Mouse (Mus musculus): ENCODE results near the gene Pitx1.

The Pitx1 gene

DNA sequence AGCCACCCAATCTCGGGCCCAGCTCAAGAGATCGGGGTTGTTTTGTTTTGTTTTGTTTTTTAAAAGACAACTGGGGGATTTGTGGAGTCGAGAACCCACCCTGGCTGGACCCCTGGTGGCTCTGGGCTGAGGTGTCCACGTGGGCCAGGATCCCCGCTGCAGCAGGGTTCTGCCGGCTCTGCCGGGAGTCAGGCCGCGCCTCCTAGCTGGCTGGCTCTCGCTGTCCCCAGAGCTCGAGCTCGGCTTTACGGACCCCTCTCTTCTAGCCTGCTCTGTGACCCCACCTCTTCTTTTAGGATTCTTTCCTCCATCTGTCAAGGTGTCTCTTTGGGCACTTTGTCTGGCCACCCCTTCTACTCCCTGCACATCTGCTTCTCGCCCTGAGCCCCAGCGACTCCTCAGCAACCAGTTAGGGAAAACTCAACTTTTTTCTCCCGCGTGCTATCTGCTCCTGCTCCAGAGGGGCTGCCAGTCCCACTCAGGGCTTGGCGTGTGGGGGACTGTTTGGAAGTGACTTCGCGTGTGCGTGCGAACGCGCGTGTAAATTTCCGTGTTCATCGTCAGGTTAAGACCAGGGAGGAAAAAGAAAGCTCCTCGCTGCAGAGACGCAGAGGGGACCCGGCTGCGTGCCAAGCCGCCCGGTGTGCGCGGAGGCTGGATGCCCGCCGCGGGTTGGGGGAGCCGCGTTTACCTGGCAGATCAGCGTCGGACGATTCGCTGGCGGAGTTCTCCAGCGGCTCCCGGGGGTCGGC, 5.7 kb downstream of the Pitx1 start:
- no peak for DNase-seq

DNA sequence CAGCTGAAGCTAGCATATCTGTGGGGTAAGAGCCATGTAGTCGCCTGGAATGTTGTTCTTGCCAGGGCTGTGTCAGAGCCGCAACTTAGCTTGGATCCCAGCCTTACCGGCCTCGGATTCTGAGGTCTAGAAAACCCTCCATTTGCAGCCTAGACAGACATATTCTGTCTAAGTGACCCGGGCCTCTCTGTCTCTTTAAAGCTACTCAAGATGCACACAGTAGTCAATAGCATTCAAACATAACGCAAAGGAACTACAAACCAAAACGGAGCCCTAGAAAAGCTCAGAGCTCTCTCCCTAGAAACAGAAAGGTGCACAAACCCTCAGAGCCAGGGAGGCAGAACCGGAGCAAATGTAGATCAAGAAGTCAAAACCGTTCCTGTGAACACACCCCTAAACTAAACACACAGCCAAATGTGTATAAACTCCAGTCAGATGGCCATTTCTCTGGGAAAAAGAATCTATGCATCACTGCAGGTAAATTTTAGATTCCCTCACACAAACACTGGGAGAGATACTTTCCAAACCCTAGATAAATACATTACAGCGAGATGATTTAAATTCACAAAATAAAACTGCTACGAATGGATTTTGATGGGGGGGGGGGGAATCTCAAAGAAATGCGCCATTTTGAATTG, 6.9 kb downstream of the Pitx1 start:
- no peak for DNase-seq

DNA sequence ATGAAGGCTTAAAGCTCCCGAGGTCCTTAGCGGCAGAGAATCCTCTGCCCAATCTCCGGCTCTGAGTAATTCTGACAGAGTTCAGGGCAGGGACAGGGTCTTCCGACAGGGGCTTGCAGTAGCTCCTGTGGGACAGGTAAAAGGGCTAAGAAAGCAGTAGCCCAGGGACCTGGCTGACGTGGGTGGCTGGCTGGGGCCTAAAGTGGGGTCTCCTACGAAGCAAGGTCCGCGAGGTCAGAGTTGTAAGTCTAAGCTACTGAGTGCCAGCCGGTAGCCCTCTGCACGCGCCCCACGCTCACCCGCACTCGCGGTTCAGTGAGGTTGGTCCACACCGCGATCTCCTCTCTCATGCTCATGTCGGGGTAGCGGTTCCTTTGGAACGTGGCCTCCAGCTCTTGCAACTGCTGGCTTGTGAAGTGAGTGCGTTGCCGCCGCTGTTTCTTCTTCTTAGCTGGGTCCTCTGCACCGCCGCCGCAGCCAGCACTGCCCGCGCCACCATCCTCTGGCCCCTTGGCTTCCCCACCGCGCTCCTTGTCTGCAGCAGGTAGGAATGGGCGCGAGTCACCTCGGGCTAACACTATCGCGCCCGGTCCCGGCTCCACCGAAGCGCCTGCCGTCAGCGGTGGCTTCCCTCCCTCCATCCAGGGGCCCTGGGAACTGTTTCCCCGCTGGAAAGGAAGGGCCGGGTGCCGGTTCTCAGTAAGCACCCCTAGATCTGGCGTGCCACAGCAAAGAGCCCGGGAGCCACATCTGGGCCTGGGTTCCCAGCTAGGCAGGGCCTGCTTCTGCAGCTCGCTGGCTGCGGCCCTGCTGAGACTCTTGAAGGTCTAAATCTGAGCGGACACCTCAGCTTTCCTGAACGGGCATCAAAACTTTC, 7.6 kb downstream of the Pitx1 start:
- DNase-seq, result no peak

DNA sequence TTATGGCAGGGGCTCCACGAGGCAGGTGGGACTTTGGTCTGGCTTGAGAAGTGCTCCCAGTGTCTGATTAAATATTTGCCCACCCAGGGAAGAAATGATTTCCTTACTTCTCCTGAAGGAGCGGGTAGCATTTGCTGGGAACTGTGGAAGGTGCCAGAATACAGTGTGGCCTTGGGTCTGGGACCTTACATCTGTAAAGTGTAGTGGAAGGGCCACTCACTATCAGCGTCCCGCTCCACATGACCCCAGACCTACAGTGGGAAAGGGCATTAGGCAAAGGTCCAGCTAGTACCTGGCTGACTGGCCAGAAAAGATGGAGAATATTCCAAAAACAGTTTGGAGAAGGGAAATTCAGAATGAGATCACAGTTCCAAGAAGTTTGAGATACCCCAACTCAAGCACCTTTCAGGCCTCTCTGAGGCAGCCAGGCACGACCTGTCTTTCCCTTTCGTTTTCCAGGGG, 8.3 kb downstream of the Pitx1 start:
- no peak for DNase-seq

DNA sequence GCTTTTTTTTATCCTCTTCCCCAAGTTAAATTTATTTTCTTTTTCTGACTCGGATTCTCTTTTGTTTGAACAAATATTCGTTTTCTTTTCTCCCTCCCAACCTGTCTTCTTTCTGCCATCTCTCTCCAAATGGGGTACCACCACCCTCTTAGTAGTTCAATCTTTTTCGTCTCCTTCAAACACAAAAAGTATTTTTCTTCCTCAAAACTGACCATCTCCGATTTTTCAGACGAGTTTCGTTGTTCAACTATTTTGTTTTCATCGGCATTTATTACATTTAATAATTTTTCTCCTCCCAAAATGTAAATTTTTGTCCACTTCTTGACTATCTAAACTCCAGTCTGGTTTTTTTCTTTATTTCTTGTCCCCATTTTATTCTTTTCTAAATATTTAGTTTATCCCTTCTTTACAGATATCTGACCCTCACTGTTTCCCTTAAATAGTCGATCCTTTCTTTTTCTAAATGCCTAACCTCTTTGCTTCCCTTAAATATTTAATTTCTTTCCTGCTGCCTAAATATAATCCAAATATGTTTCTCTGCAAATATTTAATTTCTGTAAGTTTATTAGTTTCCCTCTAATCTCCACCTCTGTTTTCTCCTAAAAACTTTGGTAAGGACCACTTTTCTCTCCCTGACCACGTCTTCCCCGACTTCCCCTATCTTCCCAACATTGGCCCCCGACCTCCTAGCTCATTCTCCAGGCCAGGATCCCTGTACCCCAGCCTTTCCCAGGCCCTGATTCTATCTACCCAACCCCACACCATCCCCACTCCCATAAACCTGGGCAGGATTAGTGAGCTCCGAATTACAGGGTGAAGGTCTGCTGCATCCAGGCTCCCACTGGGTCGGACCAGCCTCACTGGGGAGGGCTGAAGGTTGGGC, 9.0 kb downstream of the Pitx1 start:
- DNase-seq, result no peak

DNA sequence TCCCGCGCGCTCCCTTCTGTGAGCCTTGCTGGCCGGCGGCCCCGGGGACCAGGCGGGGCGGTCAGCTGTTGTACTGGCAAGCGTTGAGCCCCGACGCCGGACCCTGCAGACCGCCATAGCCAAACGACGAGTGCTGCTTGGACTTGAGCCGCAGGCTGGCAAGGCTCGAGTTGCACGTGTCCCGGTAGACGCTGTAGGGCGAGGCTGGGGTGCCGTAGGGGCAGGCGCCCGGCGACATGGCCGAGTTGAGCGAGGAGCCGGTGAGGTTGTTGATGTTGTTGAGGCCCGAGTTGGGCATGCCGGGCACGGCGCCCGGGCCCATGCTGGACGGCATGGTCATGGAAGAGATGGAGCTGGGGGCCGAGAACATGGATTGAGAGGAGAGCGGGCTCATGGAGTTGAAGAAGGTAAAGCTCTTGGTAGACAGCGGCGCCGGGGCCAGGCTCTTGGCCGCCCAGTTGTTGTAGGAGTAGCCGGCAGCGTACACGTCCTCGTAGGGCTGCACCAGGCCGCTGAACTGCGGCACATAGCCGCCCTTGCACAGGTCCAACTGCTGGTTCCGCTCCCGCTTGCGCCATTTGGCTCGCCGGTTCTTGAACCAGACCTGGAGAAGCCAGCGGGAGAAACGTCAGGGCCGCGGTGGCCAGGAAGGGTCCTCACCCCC, 9.9 kb downstream of the Pitx1 start:
- DNase-seq, result no peak

DNA sequence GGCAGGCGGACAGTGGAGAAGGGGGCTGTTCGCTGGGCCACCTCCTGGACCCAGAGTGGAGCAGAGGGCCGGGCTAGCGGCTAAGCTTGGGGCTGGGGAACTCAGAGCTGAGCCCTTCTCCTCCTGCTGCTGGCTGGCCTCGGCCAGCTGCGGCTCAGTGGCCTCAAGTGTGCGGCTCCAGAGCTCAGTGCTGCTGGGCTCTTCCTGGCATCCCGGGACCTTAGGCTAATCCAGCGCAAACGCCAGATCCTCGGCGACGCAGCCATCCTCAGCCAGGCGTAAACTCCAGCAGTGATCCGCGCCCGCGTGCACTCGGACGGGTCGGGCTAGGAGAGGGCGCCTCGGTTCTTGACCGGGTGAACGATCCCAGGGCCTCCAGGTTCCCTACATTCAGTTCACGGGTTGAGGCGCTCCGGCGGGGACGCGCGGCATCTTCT, 10.7 kb downstream of the Pitx1 start:
- DNase-seq, result no peak

DNA sequence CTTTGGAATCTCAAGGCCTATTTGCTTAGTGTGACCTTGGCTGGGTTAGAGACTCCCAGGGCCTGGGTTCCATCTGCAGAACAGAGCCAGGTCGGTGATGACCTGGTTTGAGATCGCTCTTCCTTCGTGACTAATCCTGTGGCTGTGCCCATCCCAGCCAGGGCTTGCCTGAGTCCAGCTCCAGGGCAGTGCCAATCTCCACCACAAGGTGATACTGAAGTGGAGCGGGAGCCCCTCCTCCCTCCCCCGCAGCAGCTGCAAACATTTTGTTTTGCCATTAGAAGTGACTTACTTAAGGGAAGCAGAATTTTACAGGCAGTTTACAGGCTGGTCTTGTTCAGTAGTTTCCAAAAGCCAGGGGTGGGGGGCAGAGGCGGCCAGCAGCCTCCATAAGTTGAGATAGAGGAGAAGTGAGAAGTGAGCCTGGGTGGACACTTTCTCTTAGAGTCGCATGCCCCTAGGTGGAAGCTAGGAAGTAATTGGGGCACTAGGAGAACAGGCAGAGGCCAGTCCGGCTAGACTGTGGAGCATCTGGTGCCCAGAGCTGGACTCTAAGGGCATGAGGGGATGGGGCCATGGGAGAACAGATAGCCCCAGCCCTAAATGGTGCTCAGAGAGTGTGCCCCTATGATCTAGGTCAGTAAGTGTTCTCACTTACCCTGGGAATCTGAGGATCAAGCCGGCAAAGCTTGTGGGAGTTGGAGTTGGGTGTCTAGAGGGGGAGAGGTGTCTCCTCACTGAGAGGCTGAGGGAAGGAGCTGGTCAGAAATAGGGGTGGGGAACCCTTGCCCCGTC, 11.6 kb downstream of the Pitx1 start:
- DNase-seq, result no peak

DNA sequence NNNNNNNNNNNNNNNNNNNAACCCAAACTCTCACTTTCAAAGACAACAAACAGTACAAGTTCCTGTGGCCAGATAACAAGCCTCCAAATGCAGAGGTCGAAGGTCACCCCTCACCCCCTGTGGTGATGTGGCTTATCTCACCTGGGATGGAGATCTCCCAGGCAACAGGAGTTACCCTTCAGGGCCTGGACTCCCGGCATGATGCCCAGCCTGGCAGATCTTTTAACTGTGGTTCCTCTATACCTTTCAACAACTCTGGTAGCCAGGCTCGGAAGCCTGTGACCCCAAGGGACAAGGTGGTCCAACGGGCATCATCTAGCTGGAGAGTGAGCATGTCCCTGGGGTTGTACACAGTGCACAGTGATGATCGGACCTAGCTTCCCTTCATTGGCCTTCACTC, 13.5 kb downstream of the Pitx1 start:
- no peak for DNase-seq

DNA sequence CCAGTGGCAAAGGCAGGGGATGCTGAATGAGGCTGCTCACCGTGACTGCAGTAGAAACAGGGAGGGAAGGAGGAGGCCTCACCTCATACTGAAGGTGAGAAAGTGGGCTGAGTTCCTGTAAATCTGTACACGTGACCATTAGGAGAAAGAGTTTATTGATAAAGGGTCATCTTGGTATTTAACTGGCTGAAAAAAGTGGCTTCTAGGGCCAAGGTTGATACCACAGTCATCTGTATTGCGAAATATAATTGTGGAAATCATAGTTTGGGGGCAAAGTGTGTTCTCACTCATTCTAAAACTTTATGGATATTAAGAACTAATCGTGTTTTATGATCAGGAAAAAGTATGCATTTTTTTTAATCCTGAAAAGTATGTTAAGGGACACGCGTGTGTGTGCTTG, 21.2 kb downstream of the Pitx1 start:
- DNase-seq, result no peak

DNA sequence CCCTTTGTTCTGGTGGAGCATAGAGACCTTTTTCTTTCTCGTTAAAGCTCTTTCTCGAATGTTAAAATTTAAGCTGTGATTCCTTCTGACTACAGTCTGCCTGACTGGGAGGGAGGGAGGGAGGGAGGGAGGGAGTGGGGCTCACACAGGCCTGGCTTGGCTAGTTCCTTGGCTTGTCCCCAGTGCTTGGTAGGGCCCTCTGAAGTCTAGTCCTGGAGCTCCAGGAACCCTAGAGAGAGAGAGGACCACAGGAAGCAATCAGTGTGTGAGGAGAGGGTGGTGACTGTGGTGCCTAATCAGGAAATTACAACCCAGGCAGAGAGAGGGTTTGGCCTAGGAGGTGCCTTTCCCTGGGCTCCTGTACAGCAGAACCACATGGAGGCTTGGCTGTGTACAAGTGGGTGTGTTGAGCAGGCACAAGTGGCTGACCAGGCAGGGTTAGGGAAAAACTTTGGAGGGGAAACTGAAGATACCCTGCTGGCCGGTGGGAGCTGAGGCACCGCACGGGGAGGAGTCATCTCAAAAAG, 22.4 kb downstream of the Pitx1 start:
- DNase-seq, result no peak

DNA sequence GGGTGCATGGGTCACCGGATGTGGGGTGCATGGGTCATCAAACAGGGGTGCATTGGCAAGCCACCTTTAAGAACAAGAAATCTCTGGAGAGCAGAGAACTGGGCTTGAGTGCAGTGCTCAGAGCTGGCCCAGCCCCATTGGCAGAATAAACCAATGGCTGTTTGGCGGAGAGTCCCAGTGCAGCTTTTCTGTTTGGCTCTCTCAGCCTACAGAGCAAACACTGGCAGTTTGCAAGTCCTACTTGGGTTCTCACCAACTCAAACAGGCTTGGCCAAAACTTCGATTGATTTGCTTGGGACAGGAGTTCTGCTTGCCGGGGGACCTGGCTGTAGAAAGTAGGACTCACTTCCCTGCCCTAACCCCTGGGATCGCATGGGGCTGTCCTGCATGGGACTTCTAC, 25.0 kb downstream of the Pitx1 start:
- DNase-seq, result no peak

DNA sequence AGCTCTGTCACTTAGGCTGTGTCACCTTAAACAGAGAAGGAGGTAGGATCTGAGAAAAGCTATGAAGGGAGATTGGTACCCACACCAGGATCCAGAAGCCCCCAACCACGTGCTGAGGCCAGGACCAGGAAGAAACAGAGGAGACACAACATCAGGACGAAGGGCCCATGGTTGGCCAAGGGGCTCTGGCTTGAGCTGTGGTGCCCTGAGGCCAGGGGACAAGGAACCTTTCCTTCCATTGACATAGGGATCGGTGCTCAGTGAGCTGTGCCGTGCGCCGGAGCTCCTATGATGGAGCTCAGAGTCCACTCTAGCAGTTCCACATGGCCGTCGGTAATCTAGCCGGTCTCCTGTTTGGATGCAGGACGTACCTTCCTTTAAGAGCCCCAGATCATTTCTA, 26.3 kb downstream of the Pitx1 start:
- DNase-seq, result no peak

DNA sequence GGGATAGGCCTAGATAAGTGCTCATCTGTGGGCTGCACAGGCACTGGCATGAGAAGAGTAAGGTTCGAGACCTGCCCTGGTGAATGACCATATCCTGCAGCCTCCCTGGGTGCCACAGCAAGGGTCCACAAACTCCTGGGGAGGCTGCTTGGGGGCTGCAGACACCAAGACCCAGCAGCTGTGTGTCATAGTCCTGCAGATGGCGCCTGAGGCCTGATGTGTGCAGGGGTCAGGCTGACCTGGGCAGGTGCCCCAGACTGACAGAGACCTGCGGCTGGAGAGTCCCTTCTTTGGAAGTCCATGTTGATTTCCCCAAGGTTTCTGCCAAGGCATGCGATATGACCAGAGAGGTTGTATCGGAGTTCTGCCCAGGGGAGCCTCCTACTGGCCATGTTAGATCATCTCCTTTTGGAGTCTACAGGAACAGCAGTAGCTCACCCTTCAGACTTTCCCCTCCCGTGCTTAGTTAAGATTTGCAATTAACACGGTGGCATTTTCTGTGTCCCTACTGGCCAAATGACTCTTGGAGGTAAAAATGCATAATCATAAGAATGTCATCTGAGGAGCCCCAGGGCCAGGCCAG, 26.9 kb downstream of the Pitx1 start:
- no peak for DNase-seq

DNA sequence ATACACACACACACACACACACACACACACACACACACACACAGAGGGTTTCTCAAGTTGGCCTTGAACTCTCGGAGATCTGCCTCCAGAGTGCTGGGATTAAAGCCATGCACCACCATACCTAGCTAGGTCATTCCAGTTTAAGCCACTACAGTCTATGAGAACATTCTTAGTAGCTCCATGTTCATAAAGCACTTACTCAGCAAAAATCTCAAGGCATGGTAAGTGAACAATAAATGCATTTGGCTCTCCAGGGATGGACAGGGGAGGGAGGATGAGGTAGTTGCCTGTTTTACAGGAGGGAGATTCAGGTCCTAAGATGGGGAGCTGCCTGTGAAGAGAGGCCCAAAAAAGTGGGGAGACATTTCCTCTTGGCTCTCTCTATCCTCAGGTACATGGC, 32.0 kb downstream of the Pitx1 start:
- no peak for DNase-seq

DNA sequence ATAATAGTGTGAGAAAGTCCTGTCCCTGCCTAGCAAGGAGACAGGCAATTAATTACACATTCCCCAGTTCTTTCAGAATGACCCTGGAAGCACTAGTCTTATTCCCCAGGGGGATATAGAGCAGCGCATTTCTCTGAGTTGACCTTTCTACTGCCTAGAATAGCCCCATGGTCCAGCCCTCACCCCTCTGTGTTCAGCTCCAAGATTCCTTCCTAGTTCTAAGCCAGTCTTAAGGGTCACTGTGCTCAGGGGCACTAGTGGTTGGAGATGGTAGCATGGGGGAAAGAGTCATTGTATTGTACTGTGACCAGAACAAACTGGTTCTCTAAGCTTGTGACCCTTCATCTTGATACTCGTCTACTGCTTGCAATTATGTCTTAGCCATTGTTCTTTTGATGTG, 34.7 kb downstream of the Pitx1 start:
- DNase-seq, result no peak

DNA sequence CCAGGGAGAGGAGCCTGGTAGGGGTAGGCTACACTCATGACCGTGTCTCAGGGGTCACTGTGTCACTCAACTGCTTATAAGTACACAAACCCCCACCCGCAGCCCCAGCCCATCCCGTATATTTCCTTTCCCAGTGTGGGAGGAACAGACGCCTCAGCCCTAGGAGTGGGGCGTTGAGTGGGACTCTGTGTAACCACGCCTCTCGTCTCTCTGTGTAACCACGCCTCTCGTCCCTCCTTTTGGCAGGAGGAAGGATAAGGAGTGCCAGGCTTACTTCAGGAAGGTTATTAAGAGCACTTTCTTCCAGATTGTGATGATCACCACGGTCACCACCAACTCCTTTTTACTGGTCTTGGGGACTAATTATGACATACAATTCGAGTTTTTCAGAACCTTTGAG, 49.9 kb downstream of the Pitx1 start:
- DNase-seq, result no peak

DNA sequence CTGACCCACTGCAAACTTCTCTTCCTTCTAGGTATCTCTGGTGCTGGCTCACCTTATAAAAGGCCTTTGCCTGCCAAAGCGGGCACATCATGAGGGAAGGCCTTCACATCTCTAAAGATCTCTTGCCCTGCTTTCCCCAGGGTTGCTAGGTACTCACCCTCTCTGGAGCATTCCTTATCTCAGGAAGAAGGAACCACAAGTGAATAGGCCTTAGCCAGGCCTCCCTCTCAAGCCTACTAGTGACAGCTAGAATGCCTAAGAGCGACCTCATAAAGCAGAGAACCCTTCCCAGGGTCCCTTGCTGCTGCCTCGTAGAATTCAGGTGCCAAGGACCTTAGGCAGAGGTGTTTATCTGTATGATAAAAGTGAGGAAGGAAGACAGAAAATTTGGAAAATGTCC, 51.7 kb downstream of the Pitx1 start, which contains the start of gene Catsper3:
TSS of gene Catsper3 (plus strand) at position 301 of the 400 bp plus-strand sequence.
- DNase-seq, result no peak

DNA sequence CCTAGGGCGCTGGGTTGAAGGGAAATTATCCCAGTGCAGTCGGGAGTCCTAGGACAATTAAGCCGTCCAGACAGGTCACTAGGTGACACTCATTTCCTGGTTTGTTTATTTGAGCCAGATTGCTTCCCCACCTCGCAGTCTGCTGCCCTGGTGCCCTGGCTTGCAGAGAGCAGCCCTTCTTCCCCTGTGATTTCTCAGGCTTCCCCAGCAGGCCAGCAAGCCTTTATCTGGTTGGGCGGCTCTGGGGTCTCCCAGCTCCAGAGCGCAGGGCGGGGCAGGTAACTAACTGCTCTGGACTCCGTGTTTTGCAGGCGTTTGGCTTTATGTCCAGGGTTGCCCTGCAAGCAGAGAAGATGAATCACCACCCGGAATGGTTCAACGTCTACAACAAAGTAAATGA, 60.9 kb downstream of the Pitx1 start:
- no peak for DNase-seq
